Mouse (Mus musculus) bone marrow macrophage, adult 2 months (primary cell): ENCODE measurements around the gene Gm12166.

ENCODE experiments used
- CTCF ChIP-seq: IDR thresholded peaks from 2 replicates; pipeline ENCODE4 v1.5.1; 2012; ENCODE audit warnings: low read depth, mild to moderate bottlenecking, low read length, moderate library complexity
- POLR2A ChIP-seq: IDR thresholded peaks from 2 replicates; pipeline ENCODE4 v1.6.1; 2012; ENCODE audit warnings: mild to moderate bottlenecking, low read depth, low read length, borderline replicate concordance

GRCm38 (mm10) chr11:46065201-46066011 is 13.3 kb upstream of the Gm12166 start:
- TF ChIP-seq CTCF (no peak), POLR2A (no peak)
